Mouse (Mus musculus): Measurements from ENCODE around the gene Srebf1.

Gene Srebf1

DNA sequence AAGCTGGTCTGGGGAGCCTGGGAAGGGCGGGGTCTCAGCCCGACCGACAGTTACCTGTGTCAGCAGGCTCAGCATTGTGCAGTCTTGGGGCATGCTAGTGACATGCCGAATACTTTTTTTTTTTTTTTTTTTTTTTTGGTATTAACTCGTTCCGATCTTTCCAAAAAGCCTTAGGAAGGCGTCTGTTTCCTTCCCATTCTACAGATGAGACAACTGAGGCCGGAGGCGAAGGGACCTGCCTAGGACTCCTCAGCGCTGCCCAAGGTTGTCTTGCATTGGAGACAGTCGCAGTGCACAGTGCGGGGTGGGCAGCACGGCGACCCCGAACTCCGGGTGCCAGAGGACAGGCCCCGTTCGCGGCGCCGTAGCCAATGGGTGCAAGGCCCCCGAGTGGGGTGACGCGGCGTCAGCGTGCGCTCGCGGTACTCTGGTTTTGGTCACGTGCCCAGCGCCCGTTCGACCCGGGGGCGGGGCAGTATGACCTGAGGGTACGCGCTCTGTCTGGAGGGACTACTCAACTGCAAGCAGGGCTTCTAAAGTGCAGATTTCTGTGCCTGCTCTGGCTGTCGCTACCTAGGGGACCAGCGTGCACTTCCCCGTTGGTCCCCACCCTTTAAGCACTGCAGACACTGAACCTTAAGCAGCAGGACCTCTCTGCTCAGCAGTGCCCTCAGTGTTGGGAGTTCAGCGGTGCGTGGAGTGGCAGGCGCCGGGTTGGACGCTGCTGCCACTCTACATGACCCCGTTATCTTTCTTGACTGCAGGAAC lies at the start of gene Srebf1:
TSS of gene Srebf1 (minus strand) at position 113 of the 768 bp plus-strand sequence.
- peak; percentile 71 for DNase-seq (ENCODE audit: low spot score)

DNA sequence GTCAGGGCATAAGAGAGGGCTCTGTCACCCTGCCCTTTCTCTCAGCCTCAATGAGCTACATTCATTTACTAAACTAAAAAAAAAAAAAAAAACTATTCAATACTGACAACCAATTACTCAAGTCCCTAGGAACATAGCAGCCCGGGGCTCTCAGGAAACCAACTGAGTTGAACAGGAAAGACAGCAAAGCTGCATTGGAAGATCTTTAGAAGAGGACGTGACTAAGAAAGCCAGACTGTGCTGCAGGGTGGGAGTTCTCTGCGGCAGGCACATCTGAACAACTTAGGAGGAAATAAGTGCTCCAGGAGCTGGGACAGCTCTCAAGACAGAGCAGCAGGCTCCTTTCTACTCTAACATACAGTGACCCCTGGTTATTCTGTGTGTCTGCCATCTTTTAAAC lies 46.2 kb upstream of the Srebf1 start:
- no peak for DNase-seq (ENCODE audit: low spot score)

DNA sequence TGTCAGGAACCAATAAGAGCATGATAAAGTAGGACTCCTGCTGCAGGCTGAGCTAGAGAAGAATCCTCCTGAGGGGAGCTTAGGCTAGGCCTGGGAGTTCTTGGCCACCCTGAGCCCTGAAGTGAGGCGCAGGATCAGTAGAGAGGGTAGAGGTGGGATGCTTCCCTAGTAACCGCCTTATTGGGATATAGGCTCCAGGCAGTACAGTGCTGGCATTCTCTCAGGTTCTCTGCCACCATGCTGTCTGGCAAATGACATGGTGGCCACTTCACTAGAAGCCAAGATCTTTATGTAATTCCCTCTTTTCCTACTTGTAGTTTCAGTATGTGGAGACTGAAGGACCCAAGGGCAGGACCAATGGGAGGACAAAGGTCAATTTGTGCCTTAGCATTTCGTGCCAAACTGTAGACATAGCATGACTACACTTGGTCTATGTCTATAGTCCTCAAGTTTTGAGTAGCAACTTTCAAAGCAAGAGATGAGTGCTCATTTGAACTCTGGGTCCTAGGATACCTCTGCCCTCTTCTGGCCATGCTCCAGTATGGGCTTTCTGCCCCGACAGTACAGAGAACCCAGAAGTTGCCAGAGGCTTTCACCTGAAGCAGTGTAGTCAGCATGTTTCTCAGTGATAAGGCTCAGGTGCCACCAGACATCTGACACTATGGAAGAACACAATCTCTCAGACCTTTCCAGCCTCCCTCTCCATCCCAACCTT lies 43.0 kb upstream of the Srebf1 start:
- no peak for DNase-seq (ENCODE audit: low spot score)

DNA sequence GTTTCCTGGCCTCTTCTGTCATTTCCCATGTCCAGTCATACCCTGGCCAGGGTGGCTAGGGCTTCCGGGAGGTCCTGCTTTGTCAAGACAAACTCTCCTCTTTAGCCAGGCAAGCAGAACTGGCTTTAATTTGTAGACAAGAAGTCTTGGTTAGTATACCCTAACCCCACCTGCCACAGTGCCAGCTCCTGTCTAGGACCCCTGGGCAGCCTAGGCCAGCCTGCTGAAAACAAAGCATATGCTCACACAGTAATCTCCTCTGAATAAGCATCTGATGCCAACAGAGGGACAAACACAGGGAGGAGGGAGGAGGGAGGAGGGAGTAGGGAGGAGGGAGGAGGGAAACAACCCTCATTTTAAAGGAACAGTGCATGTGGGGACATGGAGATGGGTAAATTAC lies 42.3 kb upstream of the Srebf1 start:
- DNase-seq (ENCODE audit: low spot score) = no peak

DNA sequence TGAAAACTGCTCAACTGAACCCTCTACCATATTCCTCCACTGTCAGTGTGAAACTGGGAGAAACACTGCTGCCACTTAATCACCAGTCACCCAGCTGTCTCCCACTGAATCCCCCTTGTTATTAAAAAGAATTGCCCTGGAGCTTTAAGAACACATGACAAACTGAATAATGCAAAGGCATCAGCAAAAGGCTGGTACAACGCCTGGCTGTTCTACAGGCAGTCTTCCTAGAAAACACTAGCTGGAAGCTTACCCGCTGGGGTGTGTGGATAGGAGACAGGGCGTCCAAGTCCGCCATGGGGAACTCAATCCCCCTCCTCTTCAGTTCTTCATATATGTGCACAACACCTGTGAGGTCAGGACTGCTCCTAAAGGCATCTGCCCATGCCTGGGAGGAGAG lies 40.0 kb upstream of the Srebf1 start:
- DNase-seq (ENCODE audit: low spot score) = no peak

DNA sequence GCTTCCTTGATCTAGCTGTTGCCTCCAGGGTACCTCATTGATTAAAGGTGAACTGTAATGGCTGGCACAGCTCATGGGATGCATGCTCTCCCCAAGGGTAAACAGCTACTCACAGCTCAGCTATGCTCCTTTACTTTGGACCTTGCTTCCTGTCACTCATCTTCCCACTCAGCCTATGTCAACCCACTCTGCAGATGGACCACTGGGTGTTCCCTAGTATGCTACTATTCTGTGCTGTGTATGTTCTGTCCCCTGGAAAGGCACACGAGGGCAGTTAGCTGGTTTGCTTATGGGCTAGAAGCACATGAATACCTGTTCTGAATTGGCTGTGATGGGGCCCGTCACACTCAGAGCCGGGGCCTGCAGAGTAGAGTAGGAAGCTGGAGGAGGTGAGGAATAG lies 38.4 kb upstream of the Srebf1 start:
- DNase-seq (ENCODE audit: low spot score) = no peak

DNA sequence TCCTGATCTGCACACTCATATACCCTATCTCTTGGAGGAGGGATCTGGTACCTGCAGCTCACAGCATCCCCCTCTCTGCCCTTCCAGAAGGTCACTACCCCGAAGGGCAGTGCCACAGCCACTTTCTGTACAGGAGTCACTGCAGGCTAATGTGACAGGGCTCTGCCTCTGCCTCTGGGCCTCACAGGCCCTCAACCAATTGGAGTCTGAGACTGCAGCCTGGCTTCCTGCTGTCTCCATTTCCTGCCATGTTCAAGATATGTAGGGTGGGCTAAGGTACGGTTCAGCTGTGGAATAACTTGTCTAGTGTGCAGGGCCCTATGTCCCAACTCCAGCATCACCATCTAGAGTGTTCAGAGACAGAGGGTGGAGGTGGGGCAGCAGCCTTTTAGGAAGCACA lies 35.3 kb upstream of the Srebf1 start:
- no peak for DNase-seq (ENCODE audit: low spot score)

DNA sequence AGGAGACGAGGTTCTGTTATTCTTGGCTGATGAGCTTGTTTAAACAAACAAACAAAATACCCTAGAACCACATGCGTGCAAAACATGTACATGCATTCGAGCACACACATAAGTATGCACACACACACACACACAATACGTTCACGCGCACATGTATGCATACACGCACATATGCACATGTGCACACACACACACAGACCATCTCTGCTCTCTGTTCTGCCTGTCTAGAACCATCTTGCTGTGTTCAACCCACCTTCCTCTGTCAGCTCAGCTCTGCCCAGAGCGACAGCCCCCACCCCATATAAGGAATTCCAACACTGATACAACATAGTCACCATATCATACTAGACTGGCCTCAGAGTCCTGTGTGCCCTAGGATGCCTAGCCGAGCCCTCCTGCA lies 34.3 kb upstream of the Srebf1 start:
- DNase-seq (ENCODE audit: low spot score) = no peak

DNA sequence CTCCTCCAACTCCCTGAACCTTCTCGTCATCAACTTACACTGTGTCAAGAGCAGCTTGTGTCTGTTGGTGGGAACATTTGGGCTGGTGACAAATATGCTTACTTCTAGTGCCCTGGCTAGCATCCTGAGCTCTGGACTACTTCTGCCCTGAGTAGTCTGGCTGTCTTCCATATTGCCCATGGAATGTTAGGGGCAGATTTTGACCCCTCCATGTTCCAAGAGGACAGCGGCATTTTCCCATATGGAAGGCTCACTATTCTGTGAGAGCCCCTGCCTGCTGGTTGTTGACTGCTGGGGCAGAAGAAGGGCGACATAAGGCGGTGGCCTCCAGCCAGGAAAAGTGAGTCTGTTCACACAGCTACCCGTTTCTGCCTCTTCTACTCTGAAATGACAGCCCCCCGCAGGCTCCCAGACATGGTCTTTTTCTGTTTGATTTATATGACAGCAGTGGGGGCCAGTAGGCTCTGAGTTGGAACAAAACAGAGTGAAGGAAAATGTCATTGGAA lies 33.8 kb upstream of the Srebf1 start:
- no peak for DNase-seq (ENCODE audit: low spot score)

DNA sequence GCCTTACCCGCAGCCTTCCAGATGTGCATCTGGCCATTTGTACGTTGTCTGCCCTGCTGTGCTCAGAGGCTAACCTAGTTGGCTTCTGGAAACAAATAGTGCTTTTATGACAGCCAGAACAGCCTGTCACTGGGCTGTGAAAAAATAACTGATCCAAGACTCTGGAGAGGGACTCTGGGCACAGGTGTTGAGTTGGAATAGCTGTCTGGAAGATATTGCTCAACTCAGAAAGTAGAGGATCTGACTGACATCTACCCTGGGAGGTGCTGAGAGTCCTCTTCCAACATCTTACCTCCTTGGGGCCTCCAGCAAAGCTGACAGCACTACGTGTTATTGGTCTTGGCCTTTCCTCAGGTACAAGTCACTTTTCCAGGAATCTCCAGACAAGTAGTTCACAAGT lies 33.3 kb upstream of the Srebf1 start:
- DNase-seq (ENCODE audit: low spot score) = no peak

DNA sequence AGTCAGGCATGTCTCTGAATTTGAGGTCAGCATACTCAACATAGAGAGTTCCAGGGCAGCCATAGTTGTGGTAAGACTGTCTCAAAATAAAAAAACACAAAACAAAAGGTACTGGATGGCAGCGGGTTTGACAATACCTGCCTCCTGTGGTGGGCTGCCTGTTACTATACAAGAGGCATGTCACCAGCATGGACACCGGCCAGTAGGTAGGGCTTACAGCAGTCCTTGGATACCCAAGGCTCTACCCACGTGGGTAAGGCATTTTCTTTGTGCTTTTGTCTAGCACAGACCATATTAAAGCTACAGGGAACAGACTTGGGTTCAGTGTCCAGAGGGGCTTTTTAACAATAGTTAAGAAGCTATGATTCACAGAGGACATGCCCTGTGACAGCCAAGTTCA lies 32.8 kb upstream of the Srebf1 start:
- DNase-seq (ENCODE audit: low spot score) = no peak

DNA sequence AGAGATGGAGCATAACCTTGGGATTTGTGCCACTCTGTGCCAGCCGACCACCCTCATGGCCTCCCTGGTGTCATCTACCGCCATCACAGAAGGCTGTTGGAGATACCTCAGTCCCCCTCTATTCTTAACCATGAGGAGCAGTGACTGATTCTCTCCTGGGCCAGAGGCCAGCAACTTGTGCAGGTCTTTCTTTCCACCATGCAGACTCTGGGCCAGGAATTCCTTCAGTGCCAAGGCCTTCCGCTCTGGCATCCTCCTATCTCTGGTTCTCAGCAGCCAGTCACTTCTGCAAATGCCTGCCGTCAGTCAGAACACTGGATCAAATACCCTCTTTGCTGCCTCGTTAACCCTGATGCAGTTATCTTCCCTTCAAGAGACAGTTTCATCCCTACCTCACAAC lies 31.9 kb upstream of the Srebf1 start:
- DNase-seq (ENCODE audit: low spot score) = no peak

DNA sequence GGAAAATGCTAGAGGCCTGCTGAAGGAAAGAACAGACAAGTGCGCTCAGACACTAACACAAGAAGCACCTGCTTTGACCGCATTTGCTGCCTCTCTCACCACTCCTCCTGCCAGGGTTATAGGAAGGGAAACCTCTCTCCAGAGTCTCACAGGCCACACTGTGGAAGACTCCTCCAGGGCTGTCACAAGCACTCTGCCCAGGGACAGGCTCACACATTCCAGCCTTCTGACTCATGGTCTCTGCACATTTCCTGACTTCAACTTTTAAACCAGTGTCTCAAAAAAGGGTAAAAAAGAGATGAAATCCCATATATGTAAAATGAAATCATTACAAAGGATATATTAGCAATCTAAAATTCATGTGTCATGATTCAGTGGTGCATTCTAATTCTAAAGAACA lies 31.2 kb upstream of the Srebf1 start:
- DNase-seq (ENCODE audit: low spot score) = no peak

DNA sequence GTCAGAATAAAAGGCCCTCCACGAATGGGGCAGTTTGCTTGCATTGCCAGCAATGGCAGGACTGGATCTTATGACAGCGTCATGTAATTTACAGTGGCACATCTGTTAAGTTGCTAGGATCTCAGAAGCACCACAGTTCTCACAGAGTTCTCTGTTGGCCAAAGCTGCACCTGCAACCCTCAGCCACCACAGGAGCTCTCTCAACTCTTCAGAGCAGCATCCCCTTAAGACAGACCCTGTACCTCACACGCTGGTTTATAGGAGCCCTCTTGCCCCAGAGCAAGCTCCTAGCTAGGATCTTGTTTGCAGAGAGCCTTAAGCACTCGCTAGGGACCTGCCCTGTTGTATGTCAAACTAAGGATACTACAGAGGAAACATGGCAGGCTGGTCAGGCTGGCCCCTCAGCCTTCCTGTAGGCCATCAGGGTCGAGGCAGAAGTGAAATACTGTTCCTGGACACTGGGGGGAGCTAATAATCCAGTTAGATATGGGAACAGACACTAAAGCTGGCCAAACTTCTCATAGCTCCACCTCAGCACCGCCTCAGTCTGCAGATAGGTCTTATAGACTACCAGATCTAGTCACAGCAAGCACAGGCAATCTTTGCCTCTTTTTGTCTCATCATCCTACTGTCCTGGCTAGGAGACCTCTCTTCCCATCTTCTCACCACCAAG lies 28.7 kb upstream of the Srebf1 start:
- peak; percentile 7 for DNase-seq (ENCODE audit: low spot score)

DNA sequence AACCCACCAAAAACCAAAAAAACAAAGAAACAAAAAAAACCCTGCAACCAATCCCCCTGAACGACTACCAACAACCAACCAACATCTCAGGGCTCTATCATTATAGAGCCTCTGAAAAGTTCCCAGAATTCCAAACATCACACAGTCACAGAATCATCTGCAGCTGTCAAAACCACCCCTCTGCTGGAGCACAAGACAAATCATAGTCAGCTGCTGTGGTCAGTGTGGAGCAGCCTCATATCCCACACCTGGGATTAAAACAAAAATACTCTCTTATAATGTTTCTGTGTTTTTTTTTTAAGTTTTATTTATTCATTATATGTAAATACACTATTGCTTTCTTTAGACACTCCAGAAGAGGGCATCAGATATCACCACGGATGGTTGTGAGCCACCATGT lies 27.5 kb upstream of the Srebf1 start:
- no peak for DNase-seq (ENCODE audit: low spot score)

DNA sequence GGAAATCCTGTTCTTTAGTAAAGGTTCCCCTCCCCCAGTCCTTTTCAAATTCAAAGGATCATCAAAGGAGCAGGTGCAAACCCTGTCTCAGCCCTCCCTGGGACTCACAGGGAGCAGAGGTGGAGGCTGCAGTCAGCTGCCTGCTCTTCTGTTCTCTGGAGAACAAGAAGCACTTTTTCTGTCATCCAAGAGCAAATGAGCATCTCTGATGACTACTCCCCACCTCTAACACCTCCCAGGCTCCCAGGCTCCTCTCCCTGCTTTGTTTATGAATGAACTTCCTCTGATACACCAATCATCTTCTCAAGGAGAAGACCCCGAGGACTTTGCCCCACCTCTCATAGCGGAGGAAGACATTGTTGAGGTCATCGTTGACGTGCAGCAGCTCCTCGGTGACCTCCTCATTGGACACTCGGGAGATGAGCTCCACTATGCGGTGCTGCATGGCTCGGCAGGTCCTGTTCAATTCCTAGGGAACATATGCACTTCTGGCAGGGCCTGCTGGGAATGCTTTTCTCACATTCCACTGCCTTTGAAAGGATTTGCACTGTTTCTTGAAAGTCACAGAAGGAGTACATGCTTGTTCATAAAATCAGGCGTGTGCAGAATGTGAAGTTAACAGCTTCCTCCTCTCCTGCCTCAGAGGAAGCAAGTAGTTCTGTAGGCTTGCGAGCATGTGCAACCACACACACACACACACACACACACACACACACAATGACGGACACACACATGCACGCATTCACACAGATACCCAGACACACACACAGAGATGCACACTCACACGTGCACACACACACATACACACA lies 26.4 kb upstream of the Srebf1 start:
- no peak for DNase-seq (ENCODE audit: low spot score)

DNA sequence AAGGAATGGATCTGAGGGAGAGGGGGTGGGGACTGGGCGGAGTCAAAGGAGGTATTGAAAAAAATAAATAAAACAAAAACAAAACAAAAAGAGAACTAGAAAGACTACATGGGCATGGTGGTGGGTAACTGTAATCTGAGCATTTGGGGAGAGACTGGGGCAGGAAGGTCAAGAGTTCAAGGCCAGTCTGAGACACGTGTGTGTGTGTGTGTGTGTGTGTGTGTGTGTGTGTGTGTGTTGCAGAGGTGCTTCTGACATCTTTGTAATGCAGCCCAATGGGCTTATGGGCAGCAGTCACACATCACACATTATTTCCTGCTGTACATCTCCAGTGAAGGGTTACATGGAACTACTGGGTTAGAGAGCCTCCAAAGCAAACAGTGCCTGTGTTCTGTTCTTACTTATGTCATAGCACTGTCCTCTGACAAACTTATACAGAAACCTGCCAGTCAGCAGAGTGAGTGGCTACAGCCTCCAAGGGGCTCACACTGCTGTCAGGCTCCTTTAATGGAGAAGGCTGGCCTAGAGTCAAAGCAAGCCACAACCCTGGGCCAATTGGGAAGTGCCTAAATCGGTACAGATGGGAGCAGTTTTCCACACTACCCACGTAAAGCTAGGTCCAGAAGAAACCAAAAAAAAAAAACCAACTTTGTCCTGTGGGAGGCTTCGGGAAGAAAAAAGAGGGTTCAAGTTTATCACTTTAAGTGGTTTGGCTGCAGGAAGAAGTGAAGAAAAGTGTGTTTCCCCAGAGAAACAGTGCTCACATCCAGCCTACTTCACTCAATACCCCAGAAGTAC lies 25.6 kb upstream of the Srebf1 start:
- DNase-seq (ENCODE audit: low spot score) = no peak

DNA sequence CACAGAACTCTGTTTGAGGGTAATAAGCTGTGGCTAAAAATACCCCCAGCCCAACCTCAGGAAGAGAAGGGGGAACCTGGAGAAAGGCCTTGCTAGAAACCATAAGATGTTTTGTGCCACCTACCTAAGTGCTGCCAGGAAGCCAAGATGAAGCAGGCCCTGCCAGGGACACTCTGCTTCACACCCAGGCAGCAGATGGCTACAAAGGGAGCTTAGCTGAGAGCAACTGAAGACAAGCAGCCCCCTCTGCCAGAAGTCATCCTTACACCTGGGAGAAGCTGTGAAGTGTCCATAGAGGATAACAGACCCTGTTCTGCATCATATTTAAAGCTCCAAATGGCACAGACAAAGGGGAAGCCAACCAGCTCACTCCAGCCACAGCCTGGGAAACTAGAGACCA lies 23.7 kb upstream of the Srebf1 start:
- no peak for DNase-seq (ENCODE audit: low spot score)

DNA sequence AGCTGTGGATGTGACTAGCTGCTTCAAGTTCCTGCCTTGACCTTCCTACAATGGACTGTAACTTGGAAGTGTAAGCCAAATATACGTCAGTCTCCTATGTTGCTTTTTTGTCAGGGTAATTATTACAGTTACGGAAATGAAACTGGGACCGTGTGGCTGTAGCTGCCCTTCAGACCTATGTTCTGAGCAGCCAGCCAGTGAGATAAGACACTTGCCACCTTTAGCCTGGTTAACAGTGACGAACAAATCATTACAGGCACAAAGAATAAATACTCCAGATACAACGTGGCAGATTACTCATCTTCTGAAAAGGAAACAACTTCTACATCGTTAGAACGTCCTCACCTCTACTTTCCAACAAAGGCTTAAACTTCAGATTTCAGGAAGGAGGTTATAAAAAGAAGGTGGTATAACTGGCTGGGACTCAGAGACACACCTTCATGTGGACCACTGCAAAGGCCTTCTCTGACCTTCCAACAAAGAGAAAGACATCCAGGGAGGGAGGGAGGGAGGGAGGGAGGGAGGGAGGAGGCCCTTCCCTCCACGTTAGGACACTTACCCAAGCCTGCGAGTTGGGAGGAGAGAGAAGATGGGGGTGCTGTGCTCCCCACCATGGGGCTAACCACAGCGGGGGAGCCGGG lies 22.2 kb upstream of the Srebf1 start:
- no peak for DNase-seq (ENCODE audit: low spot score)

DNA sequence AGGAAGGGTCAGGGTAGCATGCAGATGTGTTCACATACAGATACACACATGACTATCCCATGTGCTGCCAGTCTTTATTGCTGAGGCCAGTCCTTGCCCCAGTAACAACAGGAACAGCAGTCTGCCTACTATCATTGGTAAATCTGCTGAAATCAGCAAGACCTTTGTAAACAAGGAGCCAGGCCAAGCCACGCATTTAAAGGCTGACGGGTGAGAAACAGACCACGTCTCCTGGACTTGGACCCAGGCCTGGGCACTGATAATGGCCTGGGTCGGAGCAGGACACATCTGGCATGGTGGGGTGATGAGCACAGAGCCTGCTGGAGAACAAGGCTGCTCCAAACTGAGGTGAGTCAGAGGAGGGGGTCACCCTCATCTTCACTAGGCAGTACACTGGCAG lies 18.1 kb upstream of the Srebf1 start:
- no peak for DNase-seq (ENCODE audit: low spot score)

DNA sequence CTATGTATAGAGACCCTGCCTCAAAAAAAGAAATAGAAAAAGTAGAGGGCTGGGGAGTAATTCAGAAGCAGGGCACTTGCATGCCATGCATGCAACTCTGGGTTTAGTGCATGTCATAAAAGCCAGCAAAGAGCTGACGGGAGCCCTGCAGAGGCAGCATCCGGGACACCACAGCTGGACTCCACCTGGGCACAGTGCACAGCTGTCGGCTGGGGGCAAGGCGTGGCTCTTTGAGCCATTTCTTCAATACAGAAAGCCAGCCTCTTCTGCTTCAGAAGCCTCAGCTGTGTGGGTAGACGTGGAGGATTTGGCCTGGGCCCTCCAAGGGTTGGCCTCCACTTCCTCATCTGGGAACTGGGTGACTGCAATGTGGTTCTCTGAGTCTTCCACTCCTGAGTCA lies 13.0 kb upstream of the Srebf1 start:
- DNase-seq (ENCODE audit: low spot score) = no peak

Measured in spleen, adult 12 weeks (tissue).